Mouse (Mus musculus): ENCODE measurements around the gene Xylt1. TPM values are rescaled to one million over a fixed set of nuclear protein-coding genes. Genes with fewer than 3 reads are reported as not detected.

Xylt1 gene
- polyA plus RNA-seq, 1 experiment, result 10.5 TPM

DNA sequence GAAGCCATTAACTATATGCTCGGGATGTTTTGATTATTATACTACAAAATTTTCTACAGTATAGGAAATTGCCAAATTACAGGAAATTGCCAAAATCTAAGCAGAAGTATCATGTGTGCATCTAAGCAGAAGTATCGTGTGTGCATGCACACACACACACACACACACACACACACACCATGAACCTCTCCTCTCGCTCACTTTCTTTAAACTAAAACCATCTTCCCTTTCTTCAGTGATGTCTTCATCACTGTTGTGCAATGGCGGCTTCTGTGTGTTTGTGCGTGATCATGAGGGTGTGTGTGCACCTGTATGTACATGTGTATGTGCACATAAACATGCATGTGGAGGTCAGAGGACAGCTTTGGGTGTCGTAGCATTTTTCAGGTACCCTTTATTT lies 196.3 kb downstream of the Xylt1 start:
- Histone ChIP-seq H3K27ac (ENCODE audit: insufficient read depth, low read depth, low read length) (no peak overlapping the region), H3K4me3 (ENCODE audit: insufficient read depth, low read length) (no peak overlapping the region), H3K4me1 (ENCODE audit: control insufficient read depth, insufficient read depth, low read length) (peaks cover 9% of the 10 kb centered on the region)
- TF ChIP-seq CTCF (IDR thresholded peaks at IDR 0.05; ENCODE audit: low read depth, low read length) (no peak), POLR2A (IDR thresholded peaks at IDR 0.05; ENCODE audit: borderline replicate concordance, low read depth, low read length) (no peak)

DNA sequence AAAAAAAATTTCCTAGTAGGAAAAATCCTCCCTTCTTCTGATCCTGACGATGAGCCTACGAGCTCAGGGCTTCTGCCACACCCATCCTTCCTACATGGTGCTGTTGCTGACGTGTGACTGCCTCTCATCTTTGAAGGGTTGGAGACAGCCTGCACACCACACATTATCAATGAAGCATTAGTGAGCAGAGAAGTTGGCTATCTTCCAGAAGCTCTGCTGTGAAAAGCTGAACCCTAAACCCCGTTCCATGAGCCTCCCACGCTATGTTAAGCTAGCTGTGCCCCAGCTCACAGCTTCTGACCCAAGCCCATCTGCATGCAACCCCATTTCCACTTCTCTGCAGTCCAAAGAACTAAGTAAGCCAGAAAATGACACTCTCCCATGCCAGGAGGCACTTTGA lies 204.4 kb downstream of the Xylt1 start:
- TF ChIP-seq CTCF (IDR thresholded peaks at IDR 0.05; ENCODE audit: low read depth, low read length) (no peak), POLR2A (IDR thresholded peaks at IDR 0.05; ENCODE audit: borderline replicate concordance, low read depth, low read length) (no peak)
- Histone ChIP-seq H3K27ac (ENCODE audit: insufficient read depth, low read depth, low read length) (no peak overlapping the region), H3K4me1 (ENCODE audit: control insufficient read depth, insufficient read depth, low read length) (peaks cover 7% of the 10 kb centered on the region; the same call in 1 of the 2 replicates), H3K4me3 (ENCODE audit: insufficient read depth, low read length) (no peak overlapping the region)

DNA sequence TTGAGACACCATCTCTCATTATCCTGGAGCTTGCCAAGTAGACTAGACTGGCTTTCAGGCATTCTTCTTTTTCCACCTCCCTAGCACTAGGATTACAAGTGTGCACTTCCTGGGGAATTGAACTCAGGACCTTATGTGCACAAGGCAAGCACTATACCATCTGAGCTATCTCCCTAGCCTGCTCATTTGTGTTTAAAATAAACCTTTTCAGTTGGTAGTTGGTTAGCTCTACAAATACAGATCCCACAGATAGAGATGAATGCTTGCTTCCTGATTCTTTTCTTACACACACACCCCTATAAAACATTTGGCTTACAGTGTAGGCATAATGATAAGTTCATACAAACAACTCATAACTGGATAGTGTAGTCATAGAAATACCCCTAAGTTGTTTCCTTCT lies 206.0 kb downstream of the Xylt1 start:
- Histone ChIP-seq H3K4me3 (ENCODE audit: insufficient read depth, low read length) (no peak overlapping the region), H3K4me1 (ENCODE audit: control insufficient read depth, insufficient read depth, low read length) (peaks cover 7% of the 10 kb centered on the region; the same call in 1 of the 2 replicates), H3K27ac (ENCODE audit: insufficient read depth, low read depth, low read length) (no peak overlapping the region)
- no peak for TF ChIP-seq POLR2A (IDR thresholded peaks at IDR 0.05; ENCODE audit: borderline replicate concordance, low read depth, low read length)
- no peak for TF ChIP-seq CTCF (IDR thresholded peaks at IDR 0.05; ENCODE audit: low read depth, low read length)

DNA sequence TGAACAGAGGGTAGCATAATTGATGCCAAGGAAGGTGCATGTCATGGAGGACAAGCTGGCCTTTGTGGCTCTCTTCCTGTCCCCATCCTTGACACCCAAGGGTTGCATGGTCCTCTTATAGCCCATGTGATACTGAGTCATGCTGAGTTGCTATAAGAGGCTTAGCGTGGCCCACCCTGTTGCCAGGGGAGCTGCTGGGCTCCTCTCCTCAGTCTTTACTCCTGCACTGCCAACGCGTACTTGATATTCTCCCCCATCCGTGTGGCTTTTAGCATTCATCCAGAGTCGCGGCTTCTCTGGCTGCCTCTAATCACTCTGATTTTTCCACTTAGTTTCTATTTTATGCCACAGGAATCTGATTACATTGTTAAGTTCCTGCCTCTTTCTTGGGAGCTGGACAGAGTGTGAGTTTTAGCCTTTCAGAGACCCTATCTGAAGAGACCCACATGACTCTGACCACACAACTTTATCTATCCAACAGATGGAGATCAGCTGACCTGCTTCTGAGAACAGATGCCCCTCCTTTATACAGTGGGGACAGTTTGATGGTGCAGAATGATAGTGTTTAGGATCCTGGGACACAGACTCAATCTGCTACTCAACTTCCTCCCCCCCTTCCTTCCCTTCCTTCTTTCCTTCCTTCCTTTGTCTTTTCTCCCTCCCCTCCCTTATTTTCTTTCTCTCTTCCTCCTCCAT lies 206.6 kb downstream of the Xylt1 start:
- no peak overlapping the region for H3K27ac ChIP-seq (ENCODE audit: insufficient read depth, low read depth, low read length)
- H3K4me1 ChIP-seq (ENCODE audit: control insufficient read depth, insufficient read depth, low read length), result peaks cover 7% of the 10 kb centered on the region; the same call in 1 of the 2 replicates
- H3K4me3 ChIP-seq (ENCODE audit: insufficient read depth, low read length), result no peak overlapping the region
- TF ChIP-seq CTCF (IDR thresholded peaks at IDR 0.05; ENCODE audit: low read depth, low read length) (no peak), POLR2A (IDR thresholded peaks at IDR 0.05; ENCODE audit: borderline replicate concordance, low read depth, low read length) (no peak)

DNA sequence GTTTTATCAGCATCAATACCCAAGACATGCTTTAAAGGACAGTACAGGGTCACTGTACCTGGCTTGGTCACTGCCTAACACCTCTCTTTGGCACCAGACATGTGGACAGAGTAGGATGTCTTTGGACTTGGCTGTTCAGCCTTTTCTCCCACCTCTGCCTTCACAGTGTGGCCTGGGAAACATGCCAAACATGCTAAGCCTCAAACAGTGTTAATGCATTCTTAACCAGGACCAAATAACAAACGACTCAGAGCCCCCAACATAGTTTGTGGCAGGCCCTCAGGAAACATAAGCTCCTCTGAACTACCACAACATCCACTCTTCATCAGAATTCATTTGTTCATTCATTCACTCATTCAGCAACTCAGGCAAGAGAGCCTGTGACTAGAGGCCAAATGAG lies 207.6 kb downstream of the Xylt1 start:
- TF ChIP-seq CTCF (IDR thresholded peaks at IDR 0.05; ENCODE audit: low read depth, low read length) (no peak), POLR2A (IDR thresholded peaks at IDR 0.05; ENCODE audit: borderline replicate concordance, low read depth, low read length) (no peak)
- no peak overlapping the region for H3K27ac ChIP-seq (ENCODE audit: insufficient read depth, low read depth, low read length)
- no peak overlapping the region for H3K4me3 ChIP-seq (ENCODE audit: insufficient read depth, low read length)
- H3K4me1 ChIP-seq (ENCODE audit: control insufficient read depth, insufficient read depth, low read length), result peaks cover 7% of the 10 kb centered on the region; the same call in 1 of the 2 replicates

DNA sequence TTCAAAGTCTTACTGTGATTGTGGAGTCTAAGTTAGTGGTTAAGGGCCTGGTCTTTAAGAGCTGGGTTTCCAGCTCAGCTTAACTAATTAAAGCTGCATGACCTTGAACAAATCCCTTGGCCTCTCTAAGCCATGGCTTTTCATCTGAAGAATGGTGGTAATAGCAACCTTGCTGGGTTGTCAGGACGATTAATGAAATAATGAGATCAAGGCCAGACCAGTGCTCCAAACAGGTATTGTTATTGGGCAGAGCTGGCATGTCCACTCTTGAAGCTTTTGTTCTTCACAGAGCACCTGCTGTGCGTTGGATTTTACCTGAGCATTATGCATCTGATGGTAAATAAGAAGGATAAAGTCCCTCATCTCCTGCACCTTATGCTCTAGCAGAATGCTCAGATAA lies 208.6 kb downstream of the Xylt1 start:
- TF ChIP-seq POLR2A (IDR thresholded peaks at IDR 0.05; ENCODE audit: borderline replicate concordance, low read depth, low read length), result no peak
- TF ChIP-seq CTCF (IDR thresholded peaks at IDR 0.05; ENCODE audit: low read depth, low read length), result no peak
- H3K4me1 ChIP-seq (ENCODE audit: control insufficient read depth, insufficient read depth, low read length), result peaks cover 7% of the 10 kb centered on the region; the same call in 1 of the 2 replicates
- H3K4me3 ChIP-seq (ENCODE audit: insufficient read depth, low read length), result no peak overlapping the region
- no peak overlapping the region for H3K27ac ChIP-seq (ENCODE audit: insufficient read depth, low read depth, low read length)

DNA sequence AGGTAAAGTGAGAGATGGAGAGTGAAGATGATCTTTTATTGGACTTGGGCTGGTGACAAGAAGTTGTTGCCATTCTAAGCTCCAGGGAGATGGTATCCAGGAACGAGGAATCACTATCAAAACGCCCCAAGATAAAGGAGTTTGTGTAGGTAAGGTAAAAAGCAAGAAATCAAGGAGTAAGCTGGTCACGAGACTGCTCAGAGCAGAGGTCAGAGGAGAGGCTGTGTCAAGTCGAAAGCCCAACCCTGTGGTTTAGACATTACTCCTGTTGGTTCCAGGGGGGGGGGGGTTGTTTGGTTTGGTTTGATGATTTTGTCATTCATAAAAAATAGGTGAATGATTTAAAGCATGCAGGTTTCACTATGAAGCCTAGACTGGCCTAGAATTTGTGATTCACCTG lies 209.0 kb downstream of the Xylt1 start:
- no peak overlapping the region for H3K4me3 ChIP-seq (ENCODE audit: insufficient read depth, low read length)
- H3K4me1 ChIP-seq (ENCODE audit: control insufficient read depth, insufficient read depth, low read length), result peaks cover 7% of the 10 kb centered on the region; the same call in 1 of the 2 replicates
- TF ChIP-seq CTCF (IDR thresholded peaks at IDR 0.05; ENCODE audit: low read depth, low read length) (no peak), POLR2A (IDR thresholded peaks at IDR 0.05; ENCODE audit: borderline replicate concordance, low read depth, low read length) (no peak)
- no peak overlapping the region for H3K27ac ChIP-seq (ENCODE audit: insufficient read depth, low read depth, low read length)

DNA sequence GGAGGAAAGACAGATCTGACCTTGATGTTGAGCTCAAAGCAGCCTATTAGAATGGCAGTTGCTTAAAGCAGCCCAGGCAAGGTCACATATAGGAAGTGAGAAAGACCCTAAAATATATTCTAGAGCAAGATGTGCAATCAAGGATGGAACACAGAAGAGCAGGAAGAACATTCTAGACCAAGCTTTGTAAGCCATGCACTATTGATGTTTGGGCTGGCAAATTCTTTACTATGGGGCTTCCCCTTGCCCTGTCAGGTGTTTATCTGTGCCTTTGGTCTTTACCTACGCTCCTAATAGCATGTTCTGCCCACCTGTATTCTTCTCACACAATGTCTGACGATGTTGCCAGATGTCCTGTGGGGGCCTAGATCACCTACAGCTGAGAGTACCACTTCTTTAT lies 213.4 kb downstream of the Xylt1 start:
- Histone ChIP-seq H3K27ac (ENCODE audit: insufficient read depth, low read depth, low read length) (no peak overlapping the region), H3K4me1 (ENCODE audit: control insufficient read depth, insufficient read depth, low read length) (no peaks in the 10 kb centered on the region), H3K4me3 (ENCODE audit: insufficient read depth, low read length) (no peak overlapping the region)
- TF ChIP-seq CTCF (IDR thresholded peaks at IDR 0.05; ENCODE audit: low read depth, low read length), result no peak
- TF ChIP-seq POLR2A (IDR thresholded peaks at IDR 0.05; ENCODE audit: borderline replicate concordance, low read depth, low read length), result no peak

DNA sequence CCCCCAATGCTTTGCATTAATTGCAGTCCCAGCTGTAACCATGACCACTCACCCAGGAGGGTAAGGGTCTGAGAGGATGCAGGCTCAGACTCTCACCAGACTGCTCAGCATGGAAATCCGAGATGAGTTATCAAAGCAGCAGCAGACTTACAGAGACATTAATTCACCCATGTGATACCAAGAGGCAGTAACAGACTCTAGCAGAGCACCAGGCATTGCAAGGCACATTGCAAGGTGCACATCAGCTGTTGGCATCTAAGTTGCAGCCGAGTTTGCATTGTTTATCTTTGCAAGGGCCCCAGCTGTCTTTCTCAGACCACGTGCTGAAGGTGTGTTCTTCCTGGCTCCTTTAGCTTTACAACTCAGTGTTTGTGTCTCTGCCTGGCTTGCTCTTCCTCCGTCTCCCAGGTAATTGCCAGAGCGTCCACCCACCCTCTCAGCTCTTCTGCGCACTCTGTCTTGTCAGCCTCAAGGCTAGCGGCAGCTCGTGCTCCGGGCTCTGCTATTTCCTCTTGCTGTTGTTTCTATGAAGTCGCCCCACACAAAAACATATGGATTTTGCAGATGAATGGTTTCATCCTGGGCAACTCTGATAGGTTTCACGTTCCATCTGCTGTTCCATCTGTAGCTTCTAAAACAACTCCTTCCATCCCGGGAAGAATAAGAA lies 214.4 kb downstream of the Xylt1 start:
- TF ChIP-seq CTCF (IDR thresholded peaks at IDR 0.05; ENCODE audit: low read depth, low read length) (no peak), POLR2A (IDR thresholded peaks at IDR 0.05; ENCODE audit: borderline replicate concordance, low read depth, low read length) (no peak)
- no peaks in the 10 kb centered on the region for H3K4me1 ChIP-seq (ENCODE audit: control insufficient read depth, insufficient read depth, low read length)
- no peak overlapping the region for H3K27ac ChIP-seq (ENCODE audit: insufficient read depth, low read depth, low read length)
- H3K4me3 ChIP-seq (ENCODE audit: insufficient read depth, low read length), result no peak overlapping the region

DNA sequence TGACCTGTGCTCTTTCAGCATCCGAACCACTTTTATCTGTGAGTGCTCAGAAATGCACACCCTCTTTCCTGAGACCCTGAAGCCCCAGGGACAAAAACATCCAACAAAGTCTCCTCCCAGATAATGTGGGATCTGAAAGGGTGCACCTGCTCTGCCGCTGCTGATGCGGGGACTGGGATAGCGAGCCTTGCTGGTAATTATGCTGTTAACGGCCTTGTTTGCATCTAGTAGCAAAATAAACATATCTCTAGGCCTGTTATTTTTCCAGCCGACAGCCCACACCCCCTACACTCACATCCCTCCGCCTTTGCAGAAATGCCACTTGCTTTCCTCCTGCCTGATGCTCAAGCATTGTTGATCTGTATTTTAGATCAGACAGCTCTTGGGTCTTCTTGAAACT lies 219.7 kb downstream of the Xylt1 start:
- no peak overlapping the region for H3K27ac ChIP-seq (ENCODE audit: insufficient read depth, low read depth, low read length)
- H3K4me1 ChIP-seq (ENCODE audit: control insufficient read depth, insufficient read depth, low read length), result no peaks in the 10 kb centered on the region
- H3K4me3 ChIP-seq (ENCODE audit: insufficient read depth, low read length), result no peak overlapping the region
- no peak for TF ChIP-seq CTCF (IDR thresholded peaks at IDR 0.05; ENCODE audit: low read depth, low read length)
- TF ChIP-seq POLR2A (IDR thresholded peaks at IDR 0.05; ENCODE audit: borderline replicate concordance, low read depth, low read length), result no peak

Measured in bone marrow macrophage, adult 2 months (primary cell).